Mouse (Mus musculus) cortical plate, adult 2 months (tissue): ENCODE measurements at regions not wholly inside any gene's neighbourhood (a gene's known extent, or its start where the extent isn't known, plus 50 kb on each side); places are given as distances from the start of the nearest gene placed in this dataset.

Experiments used
- CTCF ChIP-seq: fragments of 200-500 bp; IDR thresholded peaks from 2 replicates; pipeline ENCODE4 v1.5.1; 2011; ENCODE audit warnings: mild to moderate bottlenecking, control low read depth, low read length; ENCODE audit not compliant: insufficient read depth; ENCODE audit errors: extremely low read depth
- POLR2A ChIP-seq: fragments of 200-500 bp; IDR thresholded peaks from 2 replicates; pipeline ENCODE4 v1.6.1; 2011; ENCODE audit warnings: mild to moderate bottlenecking, low read length, control low read depth; ENCODE audit not compliant: insufficient read depth; ENCODE audit errors: extremely low read depth

- no peak for TF ChIP-seq CTCF
- no peak for TF ChIP-seq POLR2A
These were observed 185.0 kb downstream of the Gm826 start for GRCm38 (mm10) chr2:160148936-160149335.
